ENCODE assay signal across 32 mouse cellular contexts in genomic region chr16:83063423-83063822, GRCm38 (mm10).
"Had no signal": no experiment of that assay in that cellular context is flagged by ENCODE, and none has a peak within 500 bp of the region (broad histone marks: within the 10 kb centered on the region; RNA-seq: fewer than 3 reads in every experiment).

No protein-coding gene starts in this region.

- H3K4me1 ChIP-seq: limb, embryonic 10.5 days; limb, embryonic 12.5 days; limb, embryonic 13.5 days; limb, embryonic 15.5 days; liver, embryonic 12.5 days; liver, embryonic 13.5 days; liver, embryonic 15.5 days; lung, embryonic 15.5 days; megakaryocyte, embryonic 14.5 days; midbrain, embryonic 10.5 days; midbrain, embryonic 12.5 days; midbrain, embryonic 13.5 days; midbrain, embryonic 15.5 days; neural tube, embryonic 12.5 days had no signal

- H3K4me3 ChIP-seq: limb, embryonic 10.5 days; limb, embryonic 12.5 days; limb, embryonic 13.5 days; limb, embryonic 15.5 days; liver, embryonic 12.5 days; liver, embryonic 13.5 days; liver, embryonic 15.5 days; lung, embryonic 15.5 days; megakaryocyte, embryonic 14.5 days; midbrain, embryonic 10.5 days; midbrain, embryonic 12.5 days; midbrain, embryonic 13.5 days; midbrain, embryonic 15.5 days; myocyte; neural tube, embryonic 12.5 days had no signal

- H3K9ac ChIP-seq: limb, embryonic 12.5 days; limb, embryonic 13.5 days; limb, embryonic 15.5 days; liver, embryonic 12.5 days; liver, embryonic 13.5 days; liver, embryonic 14.5 days; liver, embryonic 15.5 days; liver, postnatal 0 days; lung, embryonic 14.5 days; lung, embryonic 15.5 days; midbrain, embryonic 12.5 days; midbrain, embryonic 13.5 days; midbrain, embryonic 15.5 days; neural tube, embryonic 12.5 days had no signal

- DNase-seq: left cerebral cortex, postnatal 4 days; liver; liver, embryonic 13.5 days; liver, postnatal 0 days; lung, adult 18-20 months; lung, adult 2 months; lung, embryonic 14.5 days; lung, postnatal 10 days; lung, postnatal 14 days; lung, postnatal 36 days; lung, postnatal 4 days; midbrain, embryonic 14.5 days had no signal

- H3K27ac ChIP-seq: limb, embryonic 10.5 days; limb, embryonic 12.5 days; limb, embryonic 13.5 days; limb, embryonic 15.5 days; liver, embryonic 12.5 days; liver, embryonic 13.5 days; liver, embryonic 14.5 days; liver, embryonic 15.5 days; lung, embryonic 15.5 days; macrophage; midbrain, embryonic 10.5 days; midbrain, embryonic 12.5 days; midbrain, embryonic 13.5 days; midbrain, embryonic 15.5 days; neural tube, embryonic 12.5 days had no signal

- H3K4me2 ChIP-seq: limb, embryonic 12.5 days; limb, embryonic 13.5 days; limb, embryonic 15.5 days; liver, embryonic 11.5 days; liver, embryonic 12.5 days; liver, embryonic 13.5 days; liver, embryonic 15.5 days; lung, embryonic 14.5 days; lung, embryonic 15.5 days; midbrain, embryonic 11.5 days; midbrain, embryonic 12.5 days; midbrain, embryonic 13.5 days; midbrain, embryonic 15.5 days; neural tube, embryonic 12.5 days had no signal

- ATAC-seq: liver, embryonic 12.5 days; liver, postnatal 0 days; lung, postnatal 0 days; midbrain, embryonic 13.5 days; midbrain, embryonic 15.5 days; midbrain, embryonic 16.5 days had no signal

- H3K9me3 ChIP-seq: limb, embryonic 10.5 days; limb, embryonic 12.5 days; limb, embryonic 13.5 days; limb, embryonic 15.5 days; liver, embryonic 12.5 days; liver, embryonic 13.5 days; liver, embryonic 15.5 days; lung, embryonic 15.5 days; megakaryocyte, embryonic 14.5 days; midbrain, embryonic 10.5 days; midbrain, embryonic 12.5 days; midbrain, embryonic 13.5 days; midbrain, embryonic 15.5 days; neural tube, embryonic 12.5 days had no signal

- H3K27me3 ChIP-seq: limb, embryonic 12.5 days; limb, embryonic 13.5 days; limb, embryonic 15.5 days; liver, embryonic 12.5 days; liver, embryonic 13.5 days; liver, embryonic 15.5 days; lung, embryonic 15.5 days; megakaryocyte, embryonic 14.5 days; midbrain, embryonic 12.5 days; midbrain, embryonic 13.5 days; midbrain, embryonic 15.5 days; neural tube, embryonic 12.5 days had no signal

- H3K36me3 ChIP-seq: limb, embryonic 10.5 days; limb, embryonic 12.5 days; limb, embryonic 13.5 days; limb, embryonic 15.5 days; liver, embryonic 12.5 days; liver, embryonic 13.5 days; liver, embryonic 15.5 days; lung, embryonic 15.5 days; midbrain, embryonic 10.5 days; midbrain, embryonic 12.5 days; midbrain, embryonic 13.5 days; midbrain, embryonic 15.5 days; neural tube, embryonic 12.5 days had no signal
